Mouse (Mus musculus): ENCODE results near the gene Gm6482.
"Not testable (repeated sequence)": the region's sequence is repeated elsewhere in the genome, so short reads cannot be mapped to it uniquely, and the experiment has no call there.

DNA sequence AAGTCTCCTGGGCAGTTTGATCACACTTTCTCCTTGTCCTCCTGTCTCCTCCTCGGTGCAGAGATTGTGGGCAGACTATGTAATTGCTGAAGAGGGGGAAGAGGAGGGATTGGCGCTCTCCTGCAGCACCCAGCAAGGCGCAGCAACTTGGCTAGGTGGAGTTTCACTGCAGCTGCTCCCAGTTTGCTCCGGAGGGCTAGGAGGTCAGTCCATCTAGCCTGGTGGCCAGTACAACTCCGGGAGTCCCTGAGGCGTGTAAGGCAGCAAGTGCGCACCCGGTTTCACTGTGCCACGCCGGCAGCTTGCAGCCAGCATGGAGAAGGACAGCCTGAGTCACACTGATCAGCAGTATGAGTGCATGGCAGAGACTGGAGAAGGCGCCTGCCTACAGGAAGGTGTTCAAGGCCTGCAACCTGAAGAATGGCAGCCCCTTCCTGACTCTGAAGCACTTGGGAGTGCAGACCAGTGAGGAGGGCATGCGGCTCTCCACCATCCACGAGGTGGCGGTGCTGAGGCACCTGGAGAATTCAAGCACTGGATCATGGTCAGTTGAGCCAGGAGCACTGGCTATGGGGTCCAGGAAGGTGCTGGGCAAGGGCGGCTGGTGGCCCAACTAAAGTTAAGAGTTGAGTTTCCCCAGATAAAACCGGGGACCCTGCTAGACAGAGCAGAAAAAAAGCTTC is 17.5 kb upstream of the Gm6482 start:
- not testable (repeated sequence) for TF ChIP-seq CTCF (IDR thresholded peaks at IDR 0.05; ENCODE audit: low read depth, low read length); TAL1 (conservative IDR thresholded peaks at IDR 0.05; ENCODE audit: low read depth, low read length)

Measured in G1E (cell line).